Mouse (Mus musculus): Measurements from ENCODE around the gene Dnm2. TPM values are rescaled to one million over a fixed set of nuclear protein-coding genes. Genes with fewer than 3 reads are reported as not detected.
"Not testable (repeated sequence)": the region's sequence is repeated elsewhere in the genome, so short reads cannot be mapped to it uniquely, and the experiment has no call there.

The Dnm2 gene
- polyA plus RNA-seq, 1 experiment from 2014 or later, result 63.2 TPM

DNA sequence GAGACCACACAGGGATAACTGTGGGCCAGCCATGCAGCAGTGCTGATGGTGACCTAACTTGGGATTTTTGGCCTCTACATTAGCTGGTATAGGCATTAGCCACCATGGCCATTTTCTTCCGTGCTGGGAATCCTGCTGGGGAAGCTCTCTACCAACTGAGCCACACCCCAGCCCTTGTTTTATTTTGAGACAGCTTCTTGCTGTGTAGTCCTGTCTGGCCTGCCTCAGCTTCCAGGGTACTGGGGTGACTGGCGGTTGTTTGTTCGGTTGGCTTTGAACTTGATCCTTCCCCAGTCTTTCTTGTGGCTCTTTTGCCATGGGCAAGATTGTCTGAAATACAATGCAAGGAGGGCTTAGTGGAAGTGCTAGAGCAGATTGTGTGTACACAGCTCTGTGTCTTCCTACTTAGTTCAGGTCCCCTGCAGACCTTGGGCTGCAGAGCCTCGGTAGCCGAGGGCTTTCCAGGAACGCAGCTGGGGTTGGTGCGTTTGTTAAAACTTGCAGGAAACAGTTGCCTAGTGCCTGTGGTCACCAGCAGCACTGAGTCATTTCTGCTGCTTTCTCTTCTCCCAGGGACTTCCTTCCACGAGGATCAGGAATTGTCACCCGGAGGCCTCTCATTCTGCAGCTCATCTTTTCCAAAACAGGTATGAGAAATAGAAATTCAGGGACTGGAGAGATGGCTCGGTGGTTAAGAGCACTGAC is 32.4 kb downstream of the Dnm2 start:
- H3K9ac ChIP-seq (ENCODE audit: low read depth, low read length), result no peak overlapping the region
- H3K4me2 ChIP-seq (ENCODE audit: low read length), result no peak overlapping the region
- H3K36me3 ChIP-seq (ENCODE audit: control insufficient read depth, insufficient read depth, low read length), result peaks cover 6% of the 10 kb centered on the region; the same call in 1 of the 2 replicates
- H3K27me3 ChIP-seq (ENCODE audit: control insufficient read depth, insufficient read depth, low read depth, low read length), result no peaks in the 10 kb centered on the region
- H3K27ac ChIP-seq (ENCODE audit: low read length), result no peak overlapping the region
- ATAC-seq, result no peak
- H3K4me3 ChIP-seq (ENCODE audit: low read depth, low read length), result no peak overlapping the region
- H3K9me3 ChIP-seq (replicated peaks; ENCODE audit: control insufficient read depth, low read length, poor library complexity, severe bottlenecking), result no peaks in the 10 kb centered on the region
- no peaks in the 10 kb centered on the region; the same call in 1 of the 2 replicates for H3K4me1 ChIP-seq (ENCODE audit: control insufficient read depth, insufficient read depth, low read length)
- 80% methylated on average over 10 of the region's 10 CpGs for WGBS

DNA sequence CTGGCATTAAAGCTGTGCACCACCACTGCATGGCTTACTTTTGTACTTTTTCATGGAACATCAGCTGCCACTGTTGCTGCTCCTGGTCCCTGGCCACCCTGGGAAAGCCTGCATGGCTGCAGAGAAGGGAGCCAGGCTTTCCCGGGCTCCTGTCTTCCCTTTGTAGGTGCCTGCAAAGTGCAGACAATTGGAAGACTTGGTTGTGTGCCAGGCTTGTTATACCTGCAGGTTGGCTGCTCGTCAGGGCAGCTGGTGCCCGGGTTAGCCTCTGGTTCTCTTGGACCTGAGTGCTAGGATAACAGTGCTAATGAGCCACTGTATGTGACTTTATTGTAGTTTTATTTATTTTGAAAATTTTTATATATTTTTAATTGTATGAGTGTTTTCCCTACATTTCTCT is 34.1 kb downstream of the Dnm2 start:
- no peak for ATAC-seq
- no peak overlapping the region for H3K9ac ChIP-seq (ENCODE audit: low read depth, low read length)
- H3K4me2 ChIP-seq (ENCODE audit: low read length), result no peak overlapping the region

GRCm38 (mm10) chr9:21460400-21460940 is 35.8 kb downstream of the Dnm2 start:
- no peaks in the 10 kb centered on the region for H3K9me3 ChIP-seq (replicated peaks; ENCODE audit: control insufficient read depth, low read length, poor library complexity, severe bottlenecking)
- H3K27me3 ChIP-seq (ENCODE audit: control insufficient read depth, insufficient read depth, low read depth, low read length), result no peaks in the 10 kb centered on the region
- peaks cover 6% of the 10 kb centered on the region; the same call in 1 of the 2 replicates for H3K36me3 ChIP-seq (ENCODE audit: control insufficient read depth, insufficient read depth, low read length)
- H3K4me2 ChIP-seq (ENCODE audit: low read length), result no peak overlapping the region
- H3K9ac ChIP-seq (ENCODE audit: low read depth, low read length), result no peak overlapping the region
- no peak overlapping the region for H3K4me3 ChIP-seq (ENCODE audit: low read depth, low read length)
- no peaks in the 10 kb centered on the region for H3K4me1 ChIP-seq (ENCODE audit: control insufficient read depth, insufficient read depth, low read length)
- ATAC-seq, result no peak
- 100% methylated on average over 3 of the region's 3 CpGs for WGBS
- H3K27ac ChIP-seq (ENCODE audit: low read length), result no peak overlapping the region

More for the DNA sequence above, 34.1 kb downstream of the Dnm2 start:
- H3K27me3 ChIP-seq (ENCODE audit: control insufficient read depth, insufficient read depth, low read depth, low read length), result no peaks in the 10 kb centered on the region
- no peaks in the 10 kb centered on the region for H3K4me1 ChIP-seq (ENCODE audit: control insufficient read depth, insufficient read depth, low read length)
- H3K27ac ChIP-seq (ENCODE audit: low read length), result no peak overlapping the region
- 95% methylated on average over 3 of the region's 3 CpGs for WGBS
- no peak overlapping the region for H3K4me3 ChIP-seq (ENCODE audit: low read depth, low read length)
- peaks cover 6% of the 10 kb centered on the region; the same call in 1 of the 2 replicates for H3K36me3 ChIP-seq (ENCODE audit: control insufficient read depth, insufficient read depth, low read length)
- H3K9me3 ChIP-seq (replicated peaks; ENCODE audit: control insufficient read depth, low read length, poor library complexity, severe bottlenecking), result no peaks in the 10 kb centered on the region

- WGBS, result 80% methylated on average over 5 of the region's 5 CpGs
- ATAC-seq, result 0 out of 2 replicates have a peak, but pooled peaks have one; percentile 44
Measured at GRCm38 (mm10) chr9:21463138-21463590, 38.5 kb downstream of the Dnm2 start.

DNA sequence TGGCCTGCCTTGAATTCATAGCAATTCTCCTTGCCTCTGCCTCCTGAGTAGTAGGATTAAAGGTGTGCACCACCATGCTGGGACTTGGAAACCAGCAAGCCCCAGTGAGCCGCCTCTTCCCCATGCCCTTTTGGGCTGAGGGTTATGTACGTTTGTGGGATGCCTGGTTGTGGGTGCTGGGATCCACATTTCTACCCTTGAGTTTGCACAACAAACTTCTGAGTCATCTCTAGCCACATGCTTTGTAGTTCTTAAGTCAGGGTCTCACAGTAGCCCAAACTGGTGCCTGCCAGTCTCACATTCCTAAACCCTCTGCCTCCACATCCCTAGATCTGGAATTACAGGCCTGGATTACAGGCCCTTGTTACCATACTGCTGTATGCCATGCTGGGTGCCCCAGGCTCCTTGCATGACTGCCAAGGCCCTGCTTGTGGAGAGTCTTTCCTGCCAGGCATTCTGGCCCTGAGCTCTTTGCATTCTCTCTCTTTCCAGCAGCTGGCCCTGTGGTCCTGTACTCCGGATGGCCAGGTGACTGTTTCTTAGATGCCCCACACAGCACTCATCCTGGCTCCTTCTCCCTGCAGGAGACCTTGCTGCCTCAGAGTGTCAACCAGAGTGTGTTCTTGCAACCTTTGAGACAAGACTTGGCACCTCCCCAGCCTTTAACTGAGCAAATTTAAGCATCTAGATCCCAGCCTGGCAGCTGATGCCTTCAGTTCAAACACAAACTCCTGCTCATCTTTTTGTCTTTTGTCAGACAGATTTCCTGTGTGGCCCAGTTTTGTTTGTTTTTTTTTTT is 39.3 kb downstream of the Dnm2 start:
- H3K4me1 ChIP-seq (ENCODE audit: control insufficient read depth, insufficient read depth, low read length), result no peaks in the 10 kb centered on the region
- 95% methylated on average over 3 of the region's 3 CpGs for WGBS
- no peak overlapping the region for H3K4me2 ChIP-seq (ENCODE audit: low read length)
- peaks cover 24% of the 10 kb centered on the region for H3K36me3 ChIP-seq (ENCODE audit: control insufficient read depth, insufficient read depth, low read length)
- no peak overlapping the region for H3K4me3 ChIP-seq (ENCODE audit: low read depth, low read length)
- H3K27ac ChIP-seq (ENCODE audit: low read length), result no peak overlapping the region
- no peaks in the 10 kb centered on the region for H3K9me3 ChIP-seq (replicated peaks; ENCODE audit: control insufficient read depth, low read length, poor library complexity, severe bottlenecking)
- ATAC-seq, result no peak
- H3K27me3 ChIP-seq (ENCODE audit: control insufficient read depth, insufficient read depth, low read depth, low read length), result no peaks in the 10 kb centered on the region
- H3K9ac ChIP-seq (ENCODE audit: low read depth, low read length), result no peak overlapping the region

More at GRCm38 (mm10) chr9:21463138-21463590, 38.5 kb downstream of the Dnm2 start:
- Histone ChIP-seq H3K27ac (ENCODE audit: low read length) (peak overlapping the region; percentile 18), H3K4me3 (ENCODE audit: low read depth, low read length) (no peak overlapping the region), H3K9me3 (replicated peaks; ENCODE audit: control insufficient read depth, low read length, poor library complexity, severe bottlenecking) (no peaks in the 10 kb centered on the region), H3K9ac (ENCODE audit: low read depth, low read length) (0 out of 2 replicates have a peak overlapping the region, but pooled peaks have one; percentile 20), H3K36me3 (ENCODE audit: control insufficient read depth, insufficient read depth, low read length) (peaks cover 20% of the 10 kb centered on the region), H3K4me2 (ENCODE audit: low read length) (no peak overlapping the region), H3K4me1 (ENCODE audit: control insufficient read depth, insufficient read depth, low read length) (no peaks in the 10 kb centered on the region), H3K27me3 (ENCODE audit: control insufficient read depth, insufficient read depth, low read depth, low read length) (no peaks in the 10 kb centered on the region)

GRCm38 (mm10) chr9:21464565-21464928 is 39.8 kb downstream of the Dnm2 start:
- 90% methylated on average over 7 of the region's 7 CpGs for WGBS
- H3K27ac ChIP-seq (ENCODE audit: low read length); H3K27me3 ChIP-seq (ENCODE audit: control insufficient read depth, insufficient read depth, low read depth, low read length); ATAC-seq; H3K4me3 ChIP-seq (ENCODE audit: low read depth, low read length); H3K9me3 ChIP-seq (replicated peaks; ENCODE audit: control insufficient read depth, low read length, poor library complexity, severe bottlenecking); H3K4me2 ChIP-seq (ENCODE audit: low read length); H3K9ac ChIP-seq (ENCODE audit: low read depth, low read length); H3K4me1 ChIP-seq (ENCODE audit: control insufficient read depth, insufficient read depth, low read length): not testable (repeated sequence)
- peaks cover 29% of the 10 kb centered on the region for H3K36me3 ChIP-seq (ENCODE audit: control insufficient read depth, insufficient read depth, low read length)

GRCm38 (mm10) chr9:21469032-21470024 is 44.6 kb downstream of the Dnm2 start:
- 90% methylated on average over 20 of the region's 20 CpGs for WGBS
- H3K4me1 ChIP-seq (ENCODE audit: control insufficient read depth, insufficient read depth, low read length), result no peaks in the 10 kb centered on the region
- H3K4me2 ChIP-seq (ENCODE audit: low read length), result no peak overlapping the region
- peaks cover 43% of the 10 kb centered on the region for H3K36me3 ChIP-seq (ENCODE audit: control insufficient read depth, insufficient read depth, low read length)
- no peaks in the 10 kb centered on the region for H3K27me3 ChIP-seq (ENCODE audit: control insufficient read depth, insufficient read depth, low read depth, low read length)
- no peak overlapping the region for H3K4me3 ChIP-seq (ENCODE audit: low read depth, low read length)
- H3K9me3 ChIP-seq (replicated peaks; ENCODE audit: control insufficient read depth, low read length, poor library complexity, severe bottlenecking), result no peaks in the 10 kb centered on the region
- ATAC-seq, result no peak
- H3K9ac ChIP-seq (ENCODE audit: low read depth, low read length), result no peak overlapping the region
- no peak overlapping the region for H3K27ac ChIP-seq (ENCODE audit: low read length)

DNA sequence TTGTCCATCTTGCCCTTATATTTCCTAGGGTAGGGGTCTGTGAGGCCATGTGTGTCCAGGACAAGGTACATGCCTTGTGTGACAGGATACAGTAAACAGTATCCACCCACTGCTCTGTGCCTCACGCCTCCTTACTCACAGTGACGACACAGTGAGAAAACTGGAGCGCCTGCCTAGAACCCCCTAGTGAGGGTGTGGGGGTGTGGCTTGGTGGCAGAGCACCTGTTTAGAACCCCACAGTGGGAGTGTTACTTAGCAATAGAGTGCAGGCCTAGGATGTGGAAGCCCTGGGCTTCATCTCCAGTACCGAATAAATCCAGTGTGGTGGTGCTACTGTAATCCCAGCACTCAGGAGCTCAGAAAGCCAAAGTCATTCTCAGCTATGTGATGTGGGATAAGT is 48.2 kb downstream of the Dnm2 start:
- H3K9ac ChIP-seq (ENCODE audit: low read depth, low read length), result no peak overlapping the region
- peaks cover 49% of the 10 kb centered on the region for H3K36me3 ChIP-seq (ENCODE audit: control insufficient read depth, insufficient read depth, low read length)
- H3K4me1 ChIP-seq (ENCODE audit: control insufficient read depth, insufficient read depth, low read length), result no peaks in the 10 kb centered on the region
- no peak for ATAC-seq
- 91% methylated on average over 4 of the region's 4 CpGs for WGBS
- H3K27me3 ChIP-seq (ENCODE audit: control insufficient read depth, insufficient read depth, low read depth, low read length), result no peaks in the 10 kb centered on the region
- H3K27ac ChIP-seq (ENCODE audit: low read length), result no peak overlapping the region
- H3K4me3 ChIP-seq (ENCODE audit: low read depth, low read length), result no peak overlapping the region
- no peaks in the 10 kb centered on the region for H3K9me3 ChIP-seq (replicated peaks; ENCODE audit: control insufficient read depth, low read length, poor library complexity, severe bottlenecking)
- no peak overlapping the region for H3K4me2 ChIP-seq (ENCODE audit: low read length)

Data from midbrain, embryonic 16.5 days (tissue).